Mouse (Mus musculus): ENCODE data around the gene Gorasp1. TPM values are rescaled to one million over a fixed set of nuclear protein-coding genes. Genes with fewer than 3 reads are reported as not detected.

The Gorasp1 gene
- total RNA-seq, 2 experiments from 2014 or later: 20.2 to 22.8 TPM

- intact Hi-C loops (cut with DNase I): no loop called here
- DNase-seq: peak; percentile 59
Measured at GRCm38 (mm10) chr9:119973281-119973680, 35.9 kb upstream of the Gorasp1 start.

GRCm38 (mm10) chr9:119972582-119972981, 35.2 kb upstream of the Gorasp1 start:
- DNase-seq: peak; percentile 82
- intact Hi-C loops (cut with DNase I): no loop called here

GRCm38 (mm10) chr9:119972166-119972565, 34.8 kb upstream of the Gorasp1 start:
- intact Hi-C loops (cut with DNase I): no loop called here
- DNase-seq: peak; percentile 12

- DNase-seq: peak; percentile 93
- intact Hi-C loops (cut with DNase I): no loop called here
Measured at GRCm38 (mm10) chr9:119970763-119971656, 33.6 kb upstream of the Gorasp1 start.

GRCm38 (mm10) chr9:119970221-119970620, 32.9 kb upstream of the Gorasp1 start:
- DNase-seq: peak; percentile 60
- intact Hi-C loops (cut with DNase I): no loop called here

GRCm38 (mm10) chr9:119969811-119970210, 32.4 kb upstream of the Gorasp1 start:
- no peak for DNase-seq
- intact Hi-C loops (cut with DNase I): no loop called here

GRCm38 (mm10) chr9:119966221-119966910, 29.0 kb upstream of the Gorasp1 start:
- intact Hi-C loops (cut with DNase I): no loop called here
- DNase-seq: peak; percentile 21

GRCm38 (mm10) chr9:119965186-119965585, 27.8 kb upstream of the Gorasp1 start:
- intact Hi-C loops (cut with DNase I): no loop called here
- peak; percentile 32 for DNase-seq

- intact Hi-C loops (cut with DNase I): no loop called here
- DNase-seq: no peak
Measured at GRCm38 (mm10) chr9:119964206-119964605, 26.8 kb upstream of the Gorasp1 start.

- intact Hi-C loops (cut with DNase I): no loop called here
- DNase-seq: peak; percentile 66
Measured at GRCm38 (mm10) chr9:119962987-119963667, 25.8 kb upstream of the Gorasp1 start.

- intact Hi-C loops (cut with DNase I): no loop called here
- no peak for DNase-seq
Measured at GRCm38 (mm10) chr9:119962216-119962615, 24.9 kb upstream of the Gorasp1 start.

GRCm38 (mm10) chr9:119958835-119959234, 21.5 kb upstream of the Gorasp1 start:
- DNase-seq: no peak
- intact Hi-C loops (cut with DNase I): no loop called here

- intact Hi-C loops (cut with DNase I): no loop called here
- no peak for DNase-seq
Measured at GRCm38 (mm10) chr9:119951388-119951787, 14.0 kb upstream of the Gorasp1 start.

- intact Hi-C loops (cut with DNase I): no loop called here
Measured at GRCm38 (mm10) chr9:119950434-119950833, 13.1 kb upstream of the Gorasp1 start.

GRCm38 (mm10) chr9:119948804-119949203, 11.4 kb upstream of the Gorasp1 start:
- intact Hi-C loops (cut with DNase I): no loop called here
- DNase-seq: no peak

More at GRCm38 (mm10) chr9:119950434-119950833, 13.1 kb upstream of the Gorasp1 start:
- peak; percentile 51 for DNase-seq

GRCm38 (mm10) chr9:119945173-119945900, 8.0 kb upstream of the Gorasp1 start:
- intact Hi-C loops (cut with DNase I): no loop called here
- DNase-seq: no peak

GRCm38 (mm10) chr9:119943326-119943725, 6.0 kb upstream of the Gorasp1 start:
- no peak for DNase-seq
- intact Hi-C loops (cut with DNase I): no loop called here

GRCm38 (mm10) chr9:119941861-119942260, 4.5 kb upstream of the Gorasp1 start:
- intact Hi-C loops (cut with DNase I): no loop called here
- peak; percentile 62 for DNase-seq

- no peak for DNase-seq
- intact Hi-C loops (cut with DNase I): no loop called here
Measured at GRCm38 (mm10) chr9:119941407-119941806, 4.0 kb upstream of the Gorasp1 start.

- DNase-seq: no peak
Measured at GRCm38 (mm10) chr9:119939646-119940045, 2.3 kb upstream of the Gorasp1 start.

GRCm38 (mm10) chr9:119938496-119938895, 1.1 kb upstream of the Gorasp1 start:
- intact Hi-C loops (cut with DNase I): no loop called here

More at GRCm38 (mm10) chr9:119939646-119940045, 2.3 kb upstream of the Gorasp1 start:
- intact Hi-C loops (cut with DNase I): no loop called here

More at GRCm38 (mm10) chr9:119938496-119938895, 1.1 kb upstream of the Gorasp1 start:
- DNase-seq: no peak

Data from left cerebral cortex, postnatal 4 days (tissue).